Mouse (Mus musculus) monocyte, adult 2 months (primary cell): ENCODE measurements at regions not wholly inside any gene's neighbourhood (a gene's known extent, or its start where the extent isn't known, plus 50 kb on each side); places are given as distances from the start of the nearest gene placed in this dataset.

Experiments used
- DNase-seq, 2 experiments: peaks; one replicate each; pipeline ENCODE4 v3.0.0; 2022; ENCODE audit warnings: low spot score in 2 of 2, low read depth in 1 of 2

- DNase-seq: no peak
These were observed 71.4 kb downstream of the 2410131K14Rik start for GRCm38 (mm10) chr5:118316310-118317017.

- no peak for DNase-seq
These were observed 73.0 kb downstream of the 2410131K14Rik start for GRCm38 (mm10) chr5:118318073-118318472.

GRCm38 (mm10) chr5:118318883-118319282 is 73.9 kb downstream of the 2410131K14Rik start:
- DNase-seq: no peak

GRCm38 (mm10) chr5:118321719-118322455 is 76.9 kb downstream of the 2410131K14Rik start:
- no peak for DNase-seq

GRCm38 (mm10) chr5:118323151-118323550 is 78.1 kb downstream of the 2410131K14Rik start:
- no peak for DNase-seq

- no peak for DNase-seq
These were observed 82.0 kb downstream of the 2410131K14Rik start for GRCm38 (mm10) chr5:118326837-118327541.

- DNase-seq: no peak
These were observed 83.1 kb downstream of the 2410131K14Rik start for GRCm38 (mm10) chr5:118327961-118328712.

- DNase-seq: no peak
These were observed 84.1 kb downstream of the 2410131K14Rik start for GRCm38 (mm10) chr5:118329143-118329542.

- no peak for DNase-seq
These were observed 86.2 kb downstream of the 2410131K14Rik start for GRCm38 (mm10) chr5:118331286-118331607.

GRCm38 (mm10) chr5:118331608-118332394 is 86.8 kb downstream of the 2410131K14Rik start:
- peak in 1 of 2 experiments; percentile 19 for DNase-seq

GRCm38 (mm10) chr5:118334054-118334453 is 89.0 kb downstream of the 2410131K14Rik start:
- DNase-seq: no peak

- no peak for DNase-seq
These were observed 93.2 kb downstream of the 2410131K14Rik start for GRCm38 (mm10) chr5:118338186-118338585.

- no peak for DNase-seq
These were observed 94.9 kb downstream of the 2410131K14Rik start for GRCm38 (mm10) chr5:118339676-118340661.

- DNase-seq: no peak
These were observed 98.7 kb downstream of the 2410131K14Rik start for GRCm38 (mm10) chr5:118343444-118344320.

GRCm38 (mm10) chr5:118345226-118345625 is 100.2 kb downstream of the 2410131K14Rik start:
- no peak for DNase-seq

- no peak for DNase-seq
These were observed 104.0 kb downstream of the 2410131K14Rik start for GRCm38 (mm10) chr5:118349057-118349456.

- no peak for DNase-seq
These were observed 106.3 kb downstream of the 2410131K14Rik start for GRCm38 (mm10) chr5:118351301-118351700.

GRCm38 (mm10) chr5:118352142-118352541 is 107.1 kb downstream of the 2410131K14Rik start:
- DNase-seq: no peak
